Mouse (Mus musculus) gastrocnemius, postnatal 14 days (tissue): ENCODE data around the gene Cfap58. TPM values are rescaled to one million over a fixed set of nuclear protein-coding genes. Genes with fewer than 3 reads are reported as not detected.

Source experiments
- DNase-seq: peaks from one replicate; pipeline ENCODE4 v3.0.0; 2021; ENCODE audit warnings: mixed read lengths
- intact Hi-C: fragments of 180-260 bp; cut with DNase I; formaldehyde crosslinking; loops from one replicate; pipeline ENCODE4 v1.15.1; 2025; ENCODE audit warnings: low total_unique reads
- microRNA-seq, 2 experiments: library from miRNA; unstranded; fragments of <30 nt; microRNA quantifications; one replicate each; pipeline ENCODE4 v1.2.0; 2021
- total RNA-seq, 2 experiments: library from RNA; stranded (reverse); gene quantifications; 2 replicates each; pipeline ENCODE4 v1.2.3; 2021

Gene Cfap58
- total RNA-seq, 2 experiments from 2014 or later: not detected

DNA sequence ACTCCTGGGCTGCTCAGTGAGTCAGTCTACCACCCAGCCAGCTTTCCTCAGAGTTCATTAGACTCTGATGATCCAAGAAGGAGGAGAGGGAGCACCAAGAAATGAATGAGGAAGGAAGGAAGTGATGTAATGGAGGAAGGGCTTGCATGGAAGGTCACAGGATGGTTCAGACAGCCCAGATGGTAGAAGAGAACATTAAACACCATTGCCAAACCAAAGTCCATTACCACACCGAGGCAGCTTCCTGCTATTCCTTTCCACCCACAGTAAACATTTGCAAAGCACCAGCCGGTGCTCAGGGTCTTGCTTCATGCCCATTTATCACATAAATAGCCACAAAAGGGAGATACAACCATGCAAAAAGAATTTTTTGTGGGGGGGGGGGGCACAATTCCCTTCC lies 89.4 kb downstream of the Cfap58 start:
- intact Hi-C loops: no loop called here
- DNase-seq: no peak

DNA sequence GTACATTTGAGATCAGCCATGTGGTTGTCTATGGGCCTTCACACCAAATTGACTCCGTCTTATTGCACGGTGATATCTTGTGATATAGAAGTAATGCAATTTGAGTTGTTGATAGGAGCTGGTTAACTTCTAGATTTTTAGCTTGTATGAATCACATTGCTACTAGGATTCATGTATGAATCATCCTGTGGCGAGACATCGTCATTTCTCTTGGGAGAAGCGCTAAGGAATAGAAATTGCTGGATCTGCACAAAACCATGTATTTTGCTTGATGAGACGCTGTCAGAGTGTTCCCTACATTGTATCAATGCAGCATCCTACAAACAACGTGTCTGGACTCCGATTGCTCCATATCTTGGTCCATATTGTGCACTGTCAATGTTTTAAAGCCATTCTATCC lies 102.1 kb downstream of the Cfap58 start:
- DNase-seq: no peak
- intact Hi-C loops: no loop called here

DNA sequence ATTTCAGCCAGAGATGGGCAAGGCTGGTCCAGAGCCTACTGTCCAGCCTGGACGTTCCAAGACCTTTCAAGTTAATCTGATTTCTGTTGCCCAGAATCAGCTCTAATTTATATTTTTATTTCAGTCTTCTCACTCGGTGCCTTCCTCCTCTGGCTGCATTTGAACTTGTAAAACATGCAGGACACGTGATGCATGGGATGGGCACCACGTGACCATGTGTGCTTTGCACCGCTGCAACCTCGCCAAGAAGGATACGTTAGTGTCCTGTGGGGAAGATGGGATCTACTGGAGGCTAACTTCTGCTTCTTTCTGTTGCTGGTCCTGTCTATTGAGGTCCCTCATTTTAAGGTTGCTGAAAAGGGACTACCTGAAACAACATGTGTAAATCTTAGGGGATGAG lies 109.8 kb downstream of the Cfap58 start:
- no peak for DNase-seq
- intact Hi-C loops: no loop called here

GRCm38 (mm10) chr19:48049361-48049760 lies 111.9 kb downstream of the Cfap58 start:
- no peak for DNase-seq
- intact Hi-C loops: no loop called here

DNA sequence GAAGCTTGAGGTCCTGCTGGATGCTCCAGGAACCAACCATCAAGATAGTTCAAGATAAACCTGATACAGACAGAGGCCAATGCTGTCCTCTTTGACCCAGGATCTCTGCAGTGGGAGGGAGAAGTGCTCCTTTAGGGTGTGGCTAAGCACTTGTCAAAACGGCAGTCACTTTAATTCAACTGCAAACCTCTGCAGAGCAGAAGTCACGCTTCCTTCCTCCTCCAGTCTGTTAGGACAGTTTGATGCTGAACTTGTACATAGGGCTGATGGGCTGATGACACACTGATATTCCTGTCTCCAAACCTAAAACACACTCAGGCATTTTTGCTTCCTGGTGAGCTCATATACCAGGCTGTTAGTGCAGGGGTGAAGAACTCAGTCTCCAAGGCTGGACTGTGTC lies 125.8 kb downstream of the Cfap58 start:
- intact Hi-C loops: no loop called here
- DNase-seq: no peak

DNA sequence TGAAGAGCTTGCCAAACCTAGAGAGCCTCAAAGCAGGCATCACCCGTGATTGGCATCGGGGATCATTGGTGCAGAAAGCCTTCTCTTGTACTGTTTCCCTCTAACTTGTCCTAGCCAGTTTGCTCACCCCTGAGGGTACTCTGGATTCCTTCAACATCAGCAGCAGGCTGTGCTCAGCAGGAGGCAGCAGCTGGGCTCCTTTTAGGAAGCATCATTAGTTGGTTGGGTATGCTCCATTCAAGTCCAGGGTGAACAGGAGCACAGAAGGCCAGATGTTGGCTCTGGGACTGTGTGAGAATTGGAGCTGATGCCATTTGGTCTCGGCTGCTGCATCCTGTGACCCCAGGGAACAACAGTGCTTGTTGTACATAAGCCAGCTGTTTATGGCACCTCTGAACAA lies 142.2 kb downstream of the Cfap58 start:
- intact Hi-C loops: no loop called here
- DNase-seq: no peak

- DNase-seq: no peak
- intact Hi-C loops: no loop called here
Measured at GRCm38 (mm10) chr19:48081456-48081855, 144.0 kb downstream of the Cfap58 start.

Small RNA genes lying within 50 kb of the gene (microRNA-seq; reads per million reads assigned to microRNA genes)
- gene Gm22240: 0 reads per million in 2 experiments

Other genes with a start within 250 kb of the Cfap58 start
- gene Col17a1, start 245.6 kb upstream of the Cfap58 start, total RNA-seq: under 1 TPM; 0.31 to 0.33 TPM
- 10 to 100 TPM; 75.8 to 80.2 TPM for gene Sfr1, start 206.0 kb upstream of the Cfap58 start, total RNA-seq
- 10 to 100 TPM; 33.7 to 35.1 TPM for gene Gsto1, start 82.7 kb upstream of the Cfap58 start, total RNA-seq
- gene Gsto2, start 72.1 kb upstream of the Cfap58 start, total RNA-seq: under 1 TPM; 0.27 to 0.43 TPM
- not detected for gene Cfap43, start 18.4 kb upstream of the Cfap58 start, total RNA-seq
- gene Itprip, start 18.4 kb upstream of the Cfap58 start, total RNA-seq: 1 to 10 TPM; 1.1 to 1.6 TPM